Mouse (Mus musculus): ENCODE results near the gene Shf. TPM values are rescaled to one million over a fixed set of nuclear protein-coding genes. Genes with fewer than 3 reads are reported as not detected.
A peak's percentile ranks its signal among the peaks of the same experiment; 100 is the strongest.

The Shf gene
- polyA plus RNA-seq, 1 experiment from 2014 or later, result 12.0 TPM

GRCm38 (mm10) chr2:122367181-122367580, 1.8 kb downstream of the Shf start:
- H3K36me3 ChIP-seq, result no peaks in the 10 kb centered on the region; the same call in 1 of the 2 replicates
- H3K4me2 ChIP-seq, result peak overlapping the region; percentile 68
- peaks cover 44% of the 10 kb centered on the region for H3K4me1 ChIP-seq
- no peak for ATAC-seq (ENCODE audit: low FRiP score)
- H3K4me3 ChIP-seq (replicated peaks), result peak overlapping the region; percentile 91
- H3K9ac ChIP-seq (replicated peaks), result peak overlapping the region; percentile 96
- H3K27me3 ChIP-seq (replicated peaks), result no peaks in the 10 kb centered on the region
- 0 out of 2 replicates have a peak overlapping the region, but pooled peaks have one; percentile 10 for H3K27ac ChIP-seq (replicated peaks)
- H3K9me3 ChIP-seq (replicated peaks), result no peaks in the 10 kb centered on the region
- WGBS, result 15% methylated on average over 4 of the region's 4 CpGs

GRCm38 (mm10) chr2:122366706-122367105, 2.3 kb downstream of the Shf start:
- no peak for ATAC-seq (ENCODE audit: low FRiP score)
- H3K27ac ChIP-seq (replicated peaks), result no peak overlapping the region
- peak overlapping the region; percentile 96; the same call in 1 of the 2 replicates for H3K9ac ChIP-seq (replicated peaks)
- H3K4me2 ChIP-seq, result peak overlapping the region; percentile 68
- H3K4me1 ChIP-seq, result peaks cover 48% of the 10 kb centered on the region
- no peaks in the 10 kb centered on the region for H3K9me3 ChIP-seq (replicated peaks)
- no peaks in the 10 kb centered on the region for H3K27me3 ChIP-seq (replicated peaks)
- WGBS, result 29% methylated on average over 5 of the region's 5 CpGs
- no peaks in the 10 kb centered on the region; the same call in 1 of the 2 replicates for H3K36me3 ChIP-seq
- H3K4me3 ChIP-seq (replicated peaks), result peak overlapping the region; percentile 91

- Histone ChIP-seq H3K27ac (replicated peaks) (no peak overlapping the region), H3K27me3 (replicated peaks) (no peaks in the 10 kb centered on the region), H3K4me3 (replicated peaks) (peak overlapping the region; percentile 91), H3K36me3 (no peaks in the 10 kb centered on the region; the same call in 1 of the 2 replicates), H3K9me3 (replicated peaks) (no peaks in the 10 kb centered on the region), H3K9ac (replicated peaks) (no peak overlapping the region), H3K4me1 (peaks cover 48% of the 10 kb centered on the region), H3K4me2 (peak overlapping the region; percentile 68)
- no peak for ATAC-seq (ENCODE audit: low FRiP score)
- 54% methylated on average over 3 of the region's 3 CpGs for WGBS
Measured at GRCm38 (mm10) chr2:122366039-122366438, 2.9 kb downstream of the Shf start.

- no peak for ATAC-seq (ENCODE audit: low FRiP score)
- H3K4me1 ChIP-seq, result peaks cover 48% of the 10 kb centered on the region
- peak overlapping the region; percentile 68 for H3K4me2 ChIP-seq
- 87% methylated on average over 10 of the region's 10 CpGs for WGBS
- H3K9ac ChIP-seq (replicated peaks), result no peak overlapping the region
- no peaks in the 10 kb centered on the region for H3K27me3 ChIP-seq (replicated peaks)
- H3K9me3 ChIP-seq (replicated peaks), result no peaks in the 10 kb centered on the region
- H3K36me3 ChIP-seq, result no peaks in the 10 kb centered on the region; the same call in 1 of the 2 replicates
- no peak overlapping the region for H3K4me3 ChIP-seq (replicated peaks)
- no peak overlapping the region for H3K27ac ChIP-seq (replicated peaks)
Measured at GRCm38 (mm10) chr2:122365244-122365866, 3.6 kb downstream of the Shf start.

- ATAC-seq (ENCODE audit: low FRiP score), result no peak
- H3K36me3 ChIP-seq, result peaks cover 4% of the 10 kb centered on the region; the same call in 1 of the 2 replicates
- H3K4me2 ChIP-seq, result no peak overlapping the region
- no peak overlapping the region for H3K27ac ChIP-seq (replicated peaks)
- whole genome bisulfite sequencing, result 81% methylated on average over 3 of the region's 3 CpGs
- H3K27me3 ChIP-seq (replicated peaks), result no peaks in the 10 kb centered on the region
- H3K4me1 ChIP-seq, result peaks cover 44% of the 10 kb centered on the region
- no peak overlapping the region for H3K9ac ChIP-seq (replicated peaks)
- H3K4me3 ChIP-seq (replicated peaks), result no peak overlapping the region
- H3K9me3 ChIP-seq (replicated peaks), result no peaks in the 10 kb centered on the region
Measured at GRCm38 (mm10) chr2:122364352-122364944, 4.5 kb downstream of the Shf start.

- Histone ChIP-seq H3K9me3 (replicated peaks) (no peaks in the 10 kb centered on the region), H3K4me3 (replicated peaks) (no peak overlapping the region), H3K9ac (replicated peaks) (no peak overlapping the region), H3K4me1 (peaks cover 38% of the 10 kb centered on the region), H3K27me3 (replicated peaks) (no peaks in the 10 kb centered on the region), H3K4me2 (no peak overlapping the region), H3K27ac (replicated peaks) (no peak overlapping the region), H3K36me3 (peaks cover 9% of the 10 kb centered on the region)
- 75% methylated on average over 13 of the region's 13 CpGs for WGBS
- ATAC-seq (ENCODE audit: low FRiP score), result no peak
Measured at GRCm38 (mm10) chr2:122362622-122363523, 6.1 kb downstream of the Shf start.

GRCm38 (mm10) chr2:122361868-122362621, 6.9 kb downstream of the Shf start:
- H3K4me3 ChIP-seq (replicated peaks), result no peak overlapping the region
- no peak for ATAC-seq (ENCODE audit: low FRiP score)
- H3K27ac ChIP-seq (replicated peaks), result no peak overlapping the region
- peaks cover 30% of the 10 kb centered on the region for H3K4me1 ChIP-seq
- H3K27me3 ChIP-seq (replicated peaks), result no peaks in the 10 kb centered on the region
- H3K4me2 ChIP-seq, result no peak overlapping the region
- H3K9me3 ChIP-seq (replicated peaks), result no peaks in the 10 kb centered on the region
- H3K36me3 ChIP-seq, result peaks cover 18% of the 10 kb centered on the region
- no peak overlapping the region for H3K9ac ChIP-seq (replicated peaks)
- WGBS, result 57% methylated on average over 10 of the region's 10 CpGs

- H3K4me2 ChIP-seq, result no peak overlapping the region
- no peaks in the 10 kb centered on the region for H3K27me3 ChIP-seq (replicated peaks)
- peaks cover 24% of the 10 kb centered on the region for H3K36me3 ChIP-seq
- no peak overlapping the region for H3K9ac ChIP-seq (replicated peaks)
- H3K4me3 ChIP-seq (replicated peaks), result no peak overlapping the region
- no peaks in the 10 kb centered on the region for H3K9me3 ChIP-seq (replicated peaks)
- peaks cover 21% of the 10 kb centered on the region for H3K4me1 ChIP-seq
- H3K27ac ChIP-seq (replicated peaks), result no peak overlapping the region
- 90% methylated on average over 6 of the region's 6 CpGs for WGBS
- ATAC-seq (ENCODE audit: low FRiP score), result no peak
Measured at GRCm38 (mm10) chr2:122361181-122361580, 7.8 kb downstream of the Shf start.

- no peak overlapping the region for H3K4me2 ChIP-seq
- H3K27me3 ChIP-seq (replicated peaks), result no peaks in the 10 kb centered on the region
- H3K36me3 ChIP-seq, result peaks cover 29% of the 10 kb centered on the region
- no peak for ATAC-seq (ENCODE audit: low FRiP score)
- H3K27ac ChIP-seq (replicated peaks), result 0 out of 2 replicates have a peak overlapping the region, but pooled peaks have one; percentile 5
- no peak overlapping the region for H3K4me3 ChIP-seq (replicated peaks)
- peaks cover 14% of the 10 kb centered on the region for H3K4me1 ChIP-seq
- 77% methylated on average over 6 of the region's 6 CpGs for WGBS
- no peak overlapping the region for H3K9ac ChIP-seq (replicated peaks)
- H3K9me3 ChIP-seq (replicated peaks), result no peaks in the 10 kb centered on the region
Measured at GRCm38 (mm10) chr2:122360310-122360709, 8.7 kb downstream of the Shf start.

- ATAC-seq (ENCODE audit: low FRiP score), result no peak
- Histone ChIP-seq H3K4me3 (replicated peaks) (no peak overlapping the region), H3K27me3 (replicated peaks) (no peaks in the 10 kb centered on the region), H3K9me3 (replicated peaks) (no peaks in the 10 kb centered on the region), H3K36me3 (peaks cover 41% of the 10 kb centered on the region), H3K9ac (replicated peaks) (no peak overlapping the region), H3K27ac (replicated peaks) (no peak overlapping the region), H3K4me2 (no peak overlapping the region), H3K4me1 (peaks cover 34% of the 10 kb centered on the region)
- 66% methylated on average over 3 of the region's 3 CpGs for WGBS
Measured at GRCm38 (mm10) chr2:122356187-122356586, 12.8 kb downstream of the Shf start.

- no peak overlapping the region for H3K4me2 ChIP-seq
- no peak overlapping the region for H3K27ac ChIP-seq (replicated peaks)
- peaks cover 41% of the 10 kb centered on the region for H3K36me3 ChIP-seq
- H3K27me3 ChIP-seq (replicated peaks), result no peaks in the 10 kb centered on the region
- peaks cover 39% of the 10 kb centered on the region for H3K4me1 ChIP-seq
- H3K4me3 ChIP-seq (replicated peaks), result no peak overlapping the region
- 84% methylated on average over 5 of the region's 5 CpGs for WGBS
- H3K9ac ChIP-seq (replicated peaks), result no peak overlapping the region
- no peak for ATAC-seq (ENCODE audit: low FRiP score)
- H3K9me3 ChIP-seq (replicated peaks), result no peaks in the 10 kb centered on the region
Measured at GRCm38 (mm10) chr2:122355389-122355788, 13.6 kb downstream of the Shf start.
